Mouse (Mus musculus) naive thymus-derived CD4-positive, alpha-beta T cell, adult 2 months (primary cell): Measurements from ENCODE around the gene Olfr1258.
"Not testable (repeated sequence)": the region's sequence is repeated elsewhere in the genome, so short reads cannot be mapped to it uniquely, and the experiment has no call there.

Experiments used
- DNase-seq: peaks from one replicate; pipeline ENCODE4 v3.0.0-alpha.2; 2011; ENCODE audit warnings: low read depth

Olfr1258 gene

DNA sequence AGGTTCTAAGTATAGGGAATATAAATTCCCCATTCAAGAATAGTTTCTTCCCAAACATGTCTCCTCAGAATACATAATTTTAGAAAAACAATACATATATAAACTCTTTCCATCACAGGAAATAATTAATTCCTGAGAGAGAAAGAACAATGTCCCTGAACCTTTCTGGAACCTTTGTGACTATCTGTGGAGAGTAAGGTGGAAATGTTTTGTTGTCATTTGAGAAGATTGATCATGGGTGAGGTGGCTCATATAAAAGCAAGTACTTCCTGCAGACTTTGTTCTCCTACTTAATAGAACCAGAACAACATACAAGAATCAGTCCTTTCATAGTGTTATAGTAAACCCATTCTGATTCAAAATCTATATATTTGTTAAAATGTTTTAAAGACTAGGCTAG, at the start of gene Olfr1258:
Gene Olfr1258 (plus strand): TSS at position 301 of the 400 bp plus-strand sequence.
- DNase-seq: no peak

GRCm38 (mm10) chr2:89878137-89878536, 49.0 kb upstream of the Olfr1258 start, which contains the start of gene Olfr1257:
TSS of gene Olfr1257 (plus strand) at chr2:89878437.
- no peak for DNase-seq

DNA sequence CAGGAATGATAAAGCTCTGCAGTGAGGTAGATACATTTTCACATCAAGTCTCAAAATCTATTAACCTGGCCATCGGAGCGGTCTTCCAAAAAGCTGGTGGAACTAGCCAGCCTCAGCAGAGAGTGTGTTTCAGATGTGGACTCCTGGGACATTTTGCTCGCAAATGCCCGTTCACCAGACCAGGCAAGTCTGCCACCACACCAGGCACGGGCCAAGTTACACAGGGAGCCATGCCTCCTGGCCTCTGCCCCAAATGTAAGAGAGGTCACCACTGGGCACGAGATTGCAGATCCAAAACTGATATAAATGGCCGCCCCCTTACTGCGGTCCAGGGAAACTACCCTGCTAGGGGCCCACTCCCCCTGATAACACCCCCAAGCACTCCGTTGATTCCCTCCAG, 14.5 kb upstream of the Olfr1258 start:
- DNase-seq: not testable (repeated sequence)

- no peak for DNase-seq
Measured at GRCm38 (mm10) chr2:89948564-89948963, 21.5 kb downstream of the Olfr1258 start, which contains the start of gene Olfr1259. TSS of gene Olfr1259 (minus strand) at chr2:89948664.

- no peak for DNase-seq
Measured at GRCm38 (mm10) chr2:89974184-89974583, 47.1 kb downstream of the Olfr1258 start, which contains the start of gene Olfr1260. TSS of gene Olfr1260 (plus strand) at chr2:89974340.

- no peak for DNase-seq
Measured at GRCm38 (mm10) chr2:89977709-89978108, 50.6 kb downstream of the Olfr1258 start.
